Mouse (Mus musculus) pancreas, adult 10 weeks (tissue): Measurements from ENCODE around the gene Sec22c. TPM values are rescaled to one million over a fixed set of nuclear protein-coding genes. Genes with fewer than 3 reads are reported as not detected.

ENCODE experiments used
- polyA plus RNA-seq: library from polyadenylated mRNA; stranded (reverse); fragments of 350-450 nt; fragmentation: Illumina TruSeq; extraction: RNeasy Lipid Tissue Mini Kit (QIAGEN cat#74804); gene quantifications from one replicate; pipeline ENCODE4 v1.2.3, GENCODE M21; 2015; ENCODE audit warnings: low read depth, low replicate concordance; ENCODE audit not compliant: insufficient read depth

Gene Sec22c
- 1.9 TPM for polyA plus RNA-seq

DNA sequence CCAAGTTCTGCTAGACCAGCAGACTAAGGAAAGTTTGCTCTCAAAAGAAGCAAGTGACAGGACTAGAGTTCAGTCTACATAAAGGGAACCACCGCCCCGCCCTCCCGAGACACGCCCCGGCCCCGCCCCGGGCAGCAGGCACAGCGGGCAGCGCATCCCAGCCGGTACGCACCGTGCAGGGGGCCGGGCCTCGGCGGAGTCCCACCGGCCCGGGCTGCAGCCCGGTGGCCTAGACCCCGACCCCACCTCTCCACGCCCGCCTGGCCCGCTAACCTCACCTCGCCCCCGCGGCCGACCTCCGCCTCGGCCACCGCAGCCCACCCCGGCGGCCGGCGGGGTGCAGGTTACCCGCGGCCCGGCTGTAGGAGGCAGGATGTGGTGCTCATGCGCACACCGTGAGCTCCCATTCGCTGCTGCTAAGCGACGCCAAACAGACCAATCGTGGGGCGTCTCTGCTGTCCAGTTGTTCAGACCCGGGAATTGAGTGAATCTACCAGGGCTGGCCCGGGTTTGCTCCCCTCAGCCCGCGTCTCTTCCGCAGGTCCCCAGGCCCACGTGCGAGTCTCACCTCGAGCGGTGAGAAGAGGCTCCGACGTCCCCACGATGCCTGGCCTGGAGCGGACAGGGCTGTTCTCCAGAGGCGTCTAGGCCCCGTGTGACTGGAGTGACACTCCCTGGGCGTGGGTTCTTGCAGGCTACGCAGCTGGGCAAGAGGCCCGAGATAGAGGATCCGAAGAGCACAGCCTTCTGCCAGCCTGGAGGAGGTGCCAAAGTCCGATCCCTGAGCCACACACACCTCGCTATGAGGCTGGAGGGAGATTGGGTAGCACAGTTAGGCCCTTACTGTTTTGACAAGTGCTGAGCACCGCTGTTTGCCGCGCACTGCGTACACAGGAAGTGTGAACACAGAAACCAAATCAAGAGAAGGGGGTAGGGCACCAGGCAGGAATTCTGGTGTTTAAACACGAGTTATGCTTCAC lies at the start of gene Sec22c:
Sec22c (minus strand) TSS at position 845 of the 980 bp plus-strand sequence.

DNA sequence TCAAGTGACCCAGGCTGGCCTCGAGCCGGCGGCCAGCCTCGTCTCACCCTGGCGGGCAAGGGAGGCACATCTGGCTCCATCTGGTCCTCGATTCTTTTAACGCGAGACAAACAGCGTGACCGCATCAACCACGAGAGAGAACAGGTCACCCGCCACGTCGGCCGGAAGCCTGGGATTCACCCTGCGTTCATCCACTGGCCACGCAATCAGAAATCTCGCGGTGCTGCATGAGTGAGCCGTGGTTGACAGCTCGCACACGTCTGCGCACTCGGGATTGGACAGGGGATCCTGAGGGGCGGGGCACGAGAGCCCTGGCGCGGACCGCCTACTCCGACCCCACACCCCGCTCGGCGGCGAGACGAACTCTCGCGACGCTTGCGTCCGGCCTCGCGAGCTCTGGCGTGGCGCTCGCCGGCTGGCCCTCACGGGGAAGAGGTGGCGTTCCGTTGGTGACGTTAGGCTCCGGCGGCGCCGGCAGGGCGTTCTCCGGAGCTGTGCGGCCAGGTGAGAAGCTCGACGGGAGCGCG lies 13.6 kb upstream of the Sec22c start, which contains the start of gene Nktr:
Nktr (plus strand) TSS at position 378 of the 527 bp plus-strand sequence.

DNA sequence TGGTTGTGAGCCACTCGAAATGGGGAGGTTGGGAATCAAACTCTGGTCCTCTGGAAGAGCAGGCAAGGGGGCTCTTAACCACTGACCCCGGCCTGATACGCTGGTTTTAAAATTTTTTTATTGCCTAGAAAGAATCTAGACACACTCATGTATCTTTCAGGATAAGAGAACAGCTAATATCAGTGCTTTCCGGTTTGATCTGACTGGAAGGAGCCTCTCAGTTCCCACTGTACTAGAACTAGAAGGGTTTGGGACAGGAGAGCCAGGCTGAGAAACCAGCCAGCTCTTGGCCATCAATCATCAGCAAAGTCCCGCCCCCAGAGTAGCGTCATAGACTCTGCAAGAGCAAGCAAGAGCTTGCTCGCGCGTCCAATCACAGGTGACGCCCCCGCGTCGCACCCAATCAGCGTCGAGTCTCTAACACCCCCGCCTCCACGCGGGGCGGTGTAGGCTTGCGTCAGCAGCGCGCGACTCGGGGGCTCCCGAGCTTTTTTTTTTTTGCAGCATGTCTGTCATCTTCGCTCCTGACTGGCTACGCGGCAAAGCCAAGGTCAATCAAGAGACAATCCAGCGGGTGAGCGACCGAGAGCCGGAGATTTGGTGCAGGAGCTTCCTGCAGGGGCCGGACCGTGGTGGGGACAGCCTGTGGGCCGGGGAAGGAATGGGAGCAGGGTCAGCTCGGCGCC lies 4.8 kb upstream of the Sec22c start, which contains the start of gene Ss18l2:
Ss18l2 (plus strand) TSS at position 432 of the 686 bp plus-strand sequence.

DNA sequence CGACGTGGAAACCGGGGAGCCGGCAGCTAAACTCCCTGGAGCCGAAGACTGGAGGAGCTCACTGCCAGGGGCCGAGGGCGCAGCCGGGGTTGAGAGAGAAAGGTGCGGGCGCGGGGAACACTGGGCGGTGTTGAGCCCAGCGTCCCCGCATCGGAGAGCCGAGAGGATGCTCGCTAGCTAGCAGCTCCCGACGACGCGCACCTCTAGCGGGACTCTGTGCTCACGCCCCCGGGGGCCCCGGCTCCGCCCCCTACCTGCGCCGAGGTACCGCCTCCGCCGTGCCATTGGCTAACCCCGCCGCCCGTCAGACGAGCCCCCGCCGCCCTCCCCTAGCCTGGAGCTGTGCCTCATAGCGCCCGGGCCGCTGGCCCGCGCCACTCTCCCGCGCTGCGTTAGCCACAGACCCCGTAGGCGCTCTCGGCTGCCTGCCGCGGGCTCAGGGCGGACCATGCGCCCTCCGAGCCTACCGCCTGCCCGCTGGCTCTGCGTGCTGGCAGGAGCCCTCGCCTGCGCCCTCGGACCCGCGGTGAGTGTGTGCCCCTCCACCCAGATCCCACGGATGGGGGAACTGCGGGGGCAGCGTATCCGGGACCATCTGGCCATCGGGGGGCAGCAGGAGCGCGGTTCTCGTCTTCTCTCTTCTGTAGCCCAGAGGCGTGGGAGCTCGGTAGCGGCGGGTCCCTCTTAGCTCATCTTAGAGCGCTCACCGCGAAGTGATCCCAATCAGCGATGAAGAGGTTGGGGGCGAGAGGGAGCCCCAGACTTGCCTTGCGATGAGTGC lies 62.7 kb downstream of the Sec22c start, which contains the start of gene Vipr1:
Vipr1 (plus strand) TSS at position 316 of the 781 bp plus-strand sequence.

DNA sequence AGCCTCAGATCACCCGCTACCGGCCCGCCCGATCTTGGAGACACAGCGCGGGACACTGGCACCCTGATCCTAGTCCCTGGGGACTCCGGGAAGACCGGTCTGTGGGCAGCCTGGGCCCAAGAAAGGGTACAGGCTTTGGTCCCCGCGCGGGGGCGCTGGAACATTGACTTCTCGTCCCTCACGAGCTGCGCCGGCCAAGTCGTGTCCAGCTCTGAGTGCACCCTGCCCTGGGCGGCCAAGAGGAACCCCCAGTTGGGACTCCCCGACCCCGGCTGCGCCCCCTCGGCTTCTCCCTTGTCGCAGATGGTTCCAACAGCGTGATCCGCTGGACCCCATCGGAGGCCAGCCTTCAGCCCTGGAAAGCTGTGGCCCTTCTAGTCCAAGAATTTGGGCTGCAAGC lies 63.3 kb downstream of the Sec22c start, which contains the start of gene Lyzl4:
Lyzl4 (minus strand) TSS at position 96 of the 400 bp plus-strand sequence.

Other genes with a start within 250 kb of the Sec22c start
- not detected for gene Cck, start 209.8 kb downstream of the Sec22c start, polyA plus RNA-seq
- gene Lyzl4, start 63.4 kb downstream of the Sec22c start, polyA plus RNA-seq = 1.7 TPM
- gene Vipr1, start 62.8 kb downstream of the Sec22c start, polyA plus RNA-seq = 5.5 TPM
- 35.0 TPM for gene Ss18l2, start 4.8 kb upstream of the Sec22c start, polyA plus RNA-seq
- gene Nktr, start 13.7 kb upstream of the Sec22c start, polyA plus RNA-seq = 52.8 TPM
- 5.5 TPM for gene Zfp651, start 53.8 kb upstream of the Sec22c start, polyA plus RNA-seq
- not detected for gene Klhl40, start 72.1 kb upstream of the Sec22c start, polyA plus RNA-seq
- not detected for gene Hhatl, start 87.0 kb upstream of the Sec22c start, polyA plus RNA-seq
- not detected for gene Ccdc13, start 134.0 kb upstream of the Sec22c start, polyA plus RNA-seq
- gene Higd1a, start 152.9 kb upstream of the Sec22c start, polyA plus RNA-seq = 7.4 TPM
- gene Ackr2, start 192.9 kb upstream of the Sec22c start, polyA plus RNA-seq = 0.96 TPM
- gene Cyp8b1, start 210.8 kb upstream of the Sec22c start, polyA plus RNA-seq = not detected
- gene Fam198a, start 245.5 kb upstream of the Sec22c start, polyA plus RNA-seq = 1.4 TPM